Mouse (Mus musculus): ENCODE data around the gene Cyp21a1.
"Not testable (repeated sequence)": the region's sequence is repeated elsewhere in the genome, so short reads cannot be mapped to it uniquely, and the experiment has no call there.

DNA sequence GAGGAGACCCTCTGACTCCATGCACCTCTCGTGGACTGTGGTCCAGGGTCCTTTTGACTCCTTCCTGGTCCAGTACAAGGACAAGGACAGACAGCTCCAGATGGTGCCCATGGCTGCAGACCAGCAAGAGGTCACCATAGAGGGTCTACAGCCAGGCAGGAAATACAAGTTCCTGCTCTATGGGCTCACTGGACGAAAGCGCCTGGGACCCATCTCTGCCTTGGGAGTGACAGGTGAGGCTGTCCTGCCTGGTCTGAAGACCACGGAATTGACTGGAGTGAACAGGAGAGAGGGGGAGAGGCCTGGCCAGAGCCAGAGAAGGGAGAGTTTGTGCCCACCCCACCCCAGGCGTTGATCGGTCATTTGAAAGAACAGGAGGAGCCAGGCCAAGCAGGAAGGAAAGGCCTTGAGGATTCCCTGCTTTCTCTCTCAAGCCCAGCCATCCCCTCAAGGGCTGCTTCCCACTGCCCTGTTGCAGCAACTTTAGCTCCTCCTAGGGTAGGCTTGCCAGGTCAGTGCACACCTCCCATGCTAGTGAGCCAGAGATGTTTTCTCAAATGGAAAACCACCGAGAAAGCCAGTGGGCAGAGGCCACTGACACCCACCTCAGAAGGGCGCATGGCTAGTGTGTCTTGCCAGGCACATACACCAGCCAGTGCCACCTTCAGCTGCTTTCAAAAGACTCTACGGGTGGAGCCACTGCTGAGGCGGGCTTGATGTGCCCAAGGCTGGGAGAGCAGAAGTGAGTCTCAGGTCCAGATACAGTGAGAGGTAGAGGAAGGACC lies 7.0 kb downstream of the Cyp21a1 start:
- TF ChIP-seq POLR2A (IDR thresholded peaks at IDR 0.05; ENCODE audit: low read depth, low read length); CTCF (IDR thresholded peaks at IDR 0.05; ENCODE audit: extremely low read depth, insufficient read depth, insufficient read length, insufficient replicate concordance): not testable (repeated sequence)
